Mouse (Mus musculus) forebrain, embryonic 11.5 days (tissue): ENCODE measurements around the gene Rpl24. TPM values are rescaled to one million over a fixed set of nuclear protein-coding genes. Genes with fewer than 3 reads are reported as not detected.
"Not testable (repeated sequence)": the region's sequence is repeated elsewhere in the genome, so short reads cannot be mapped to it uniquely, and the experiment has no call there.

Experiments used
- ATAC-seq: fragments of 200-750 bp; cut with Nextera tagmentation; replicated peaks from 2 replicates; pipeline ENCODE4 v1.8.0; 2017; ENCODE audit warnings: moderate TSS enrichment; ENCODE audit not compliant: low FRiP score
- DNase-seq: peaks from one replicate; pipeline ENCODE4 v3.0.0-alpha.2; 2017; ENCODE audit warnings: low spot score
- H3K27ac ChIP-seq: fragments of 300-500 bp; sonication (generic); 2 replicates; pipeline ENCODE4 v1.5.1; 2014; ENCODE audit warnings: low read depth, low read length
- H3K27me3 ChIP-seq: fragments of 300-500 bp; sonication (generic); 2 replicates; pipeline ENCODE4 v1.6.1; 2014; ENCODE audit warnings: mild to moderate bottlenecking, low read length, mixed read lengths; ENCODE audit not compliant: control insufficient read depth, insufficient read depth
- H3K36me3 ChIP-seq: fragments of 300-500 bp; sonication (generic); 2 replicates; pipeline ENCODE4 v1.6.1; 2014; ENCODE audit warnings: mild to moderate bottlenecking, low read length, moderate library complexity, mixed read lengths; ENCODE audit not compliant: control insufficient read depth, insufficient read depth
- H3K4me1 ChIP-seq: fragments of 300-500 bp; sonication (generic); replicated peaks from 2 replicates; pipeline ENCODE4 v1.6.1; 2014; ENCODE audit warnings: low read length, mixed read lengths; ENCODE audit not compliant: control insufficient read depth, insufficient read depth
- H3K4me2 ChIP-seq: fragments of 300-500 bp; sonication (generic); 2 replicates; pipeline ENCODE4 v1.6.1; 2014; ENCODE audit warnings: low read depth, mild to moderate bottlenecking, low read length, moderate library complexity, mixed read lengths; ENCODE audit not compliant: severe bottlenecking
- H3K4me3 ChIP-seq: fragments of 300-500 bp; sonication (generic); 2 replicates; pipeline ENCODE4 v1.5.1; 2014; ENCODE audit warnings: low read depth, low read length
- H3K9ac ChIP-seq: fragments of 300-500 bp; sonication (generic); 2 replicates; pipeline ENCODE4 v1.6.1; 2014; ENCODE audit warnings: low read length
- H3K9me3 ChIP-seq: fragments of 300-500 bp; sonication (generic); 2 replicates; pipeline ENCODE4 v1.6.1; 2016; ENCODE audit warnings: low read length, mixed read lengths; ENCODE audit not compliant: control insufficient read depth
- WGBS: fragments of 180-500 bp; shearing (Covaris S2); extraction: QIAGEN DNeasy Blood & Tissue Kit; methylation state at CpG from one replicate; pipeline ENCODE4 v1.1.7; 2014; 5-methylcytosine and 5-hydroxymethylcytosine counted together
- polyA plus RNA-seq: library from polyadenylated mRNA; unstranded; fragments of >200 nt; fragmentation: Nextera tagmentation; extraction: Ambion mirVana; gene quantifications from 2 replicates; pipeline ENCODE4 v1.2.1, GENCODE M21; 2014

Rpl24 gene
- polyA plus RNA-seq, 1 experiment from 2014 or later, result 776 TPM

DNA sequence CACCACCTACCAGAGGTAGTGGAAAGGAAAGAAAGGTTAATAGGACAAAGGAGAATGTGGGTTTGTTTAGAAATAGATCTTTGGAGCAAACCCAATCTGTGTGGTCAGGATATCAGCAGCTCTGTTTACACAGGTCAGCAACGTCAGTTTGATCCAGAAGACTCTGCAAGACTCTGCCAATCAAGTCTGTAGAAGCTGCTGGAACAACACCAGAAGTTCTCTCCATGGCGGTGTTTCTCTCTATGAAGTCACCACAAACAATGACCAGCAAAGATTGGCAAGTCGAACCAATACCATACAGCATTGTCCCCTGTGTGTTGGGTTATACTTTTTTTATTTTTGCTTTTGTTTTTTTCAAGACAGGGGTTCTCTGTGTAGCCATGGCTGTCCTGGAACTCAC is 18.8 kb upstream of the Rpl24 start:
- Histone ChIP-seq H3K4me3 (no peak overlapping the region), H3K27ac (no peak overlapping the region), H3K9me3 (no peaks in the 10 kb centered on the region), H3K9ac (no peak overlapping the region), H3K4me2 (no peak overlapping the region), H3K4me1 (no peaks in the 10 kb centered on the region), H3K36me3 (no peaks in the 10 kb centered on the region), H3K27me3 (no peaks in the 10 kb centered on the region)
- ATAC-seq, result no peak
- DNase-seq, result no peak
- WGBS, result 88% methylated on average over 3 of the region's 3 CpGs

DNA sequence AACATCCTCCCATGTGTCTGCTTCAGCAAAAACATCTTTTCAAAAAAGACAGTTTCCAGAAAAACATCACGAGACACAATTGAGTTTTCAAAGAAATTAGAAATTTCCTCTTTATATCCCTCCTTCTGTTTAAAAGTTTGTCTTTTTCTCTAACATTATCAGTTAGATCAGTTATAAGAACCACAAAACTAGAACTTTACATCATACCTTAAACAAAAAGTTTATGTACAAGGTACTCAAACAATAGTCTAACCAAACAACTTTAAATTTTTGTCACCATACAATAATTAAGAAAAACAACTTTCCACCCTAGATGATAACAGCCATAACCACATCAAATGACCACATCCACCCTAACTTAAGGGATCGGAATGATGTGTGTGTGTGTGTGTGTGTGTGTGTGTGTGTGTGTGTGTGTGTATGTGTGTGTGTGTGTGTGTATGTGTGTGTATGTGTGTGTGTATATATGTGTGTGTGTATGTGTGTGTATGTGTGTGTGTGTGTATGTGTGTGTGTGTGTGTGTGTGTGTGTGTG is 18.1 kb upstream of the Rpl24 start:
- H3K27me3 ChIP-seq, H3K36me3 ChIP-seq, DNase-seq, H3K4me1 ChIP-seq, H3K27ac ChIP-seq, ATAC-seq, H3K4me3 ChIP-seq, H3K9me3 ChIP-seq, H3K4me2 ChIP-seq, H3K9ac ChIP-seq: not testable (repeated sequence)
- WGBS, result 91% methylated on average over 2 of the region's 2 CpGs

DNA sequence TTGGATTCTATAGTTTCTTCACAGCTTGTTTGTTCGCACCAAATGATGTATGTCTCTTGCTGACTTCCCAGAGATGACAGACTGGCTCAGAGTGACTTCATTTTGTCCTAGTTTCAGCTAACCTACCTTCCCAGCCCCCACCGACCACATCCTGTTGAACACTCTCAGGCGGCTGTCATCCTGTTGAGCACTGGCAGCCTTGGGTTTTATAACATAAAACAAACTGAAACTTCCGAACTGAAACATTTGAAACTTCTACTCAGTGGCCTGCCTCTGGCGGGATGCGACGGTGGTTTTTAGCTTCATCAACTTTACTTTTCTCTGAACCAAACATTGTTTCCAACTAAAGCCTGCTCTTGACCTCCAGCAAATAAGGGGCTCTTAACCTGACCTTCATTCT is 17.1 kb upstream of the Rpl24 start:
- Histone ChIP-seq H3K9me3 (no peaks in the 10 kb centered on the region), H3K36me3 (no peaks in the 10 kb centered on the region), H3K4me2 (no peak overlapping the region), H3K27me3 (no peaks in the 10 kb centered on the region), H3K4me3 (no peak overlapping the region), H3K4me1 (no peaks in the 10 kb centered on the region), H3K9ac (no peak overlapping the region), H3K27ac (no peak overlapping the region)
- 72% methylated on average over 7 of the region's 7 CpGs for WGBS
- ATAC-seq (no peak), DNase-seq (no peak)

DNA sequence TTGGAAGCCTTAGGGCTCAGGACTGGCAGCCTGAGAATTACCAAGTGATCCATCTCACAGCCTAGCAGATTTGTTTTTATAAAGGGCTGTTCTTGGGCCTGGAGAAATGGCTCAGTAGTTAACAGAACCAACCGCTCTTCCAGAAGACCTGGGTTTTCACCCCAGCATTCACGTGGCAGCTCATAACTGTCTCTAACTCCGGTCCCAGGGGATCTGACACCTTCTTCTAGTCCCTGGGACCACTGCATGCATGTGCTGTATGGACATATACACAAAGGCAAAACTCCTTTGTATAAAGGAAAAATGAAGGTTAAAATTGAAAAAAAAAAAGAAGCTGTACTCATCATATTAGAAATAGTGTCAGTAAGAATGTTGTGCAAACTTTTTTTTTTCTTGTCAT is 15.6 kb upstream of the Rpl24 start:
- H3K9ac ChIP-seq, result no peak overlapping the region
- H3K27ac ChIP-seq, result no peak overlapping the region
- H3K9me3 ChIP-seq, result no peaks in the 10 kb centered on the region
- no peaks in the 10 kb centered on the region for H3K36me3 ChIP-seq
- no peak overlapping the region for H3K4me3 ChIP-seq
- DNase-seq (no peak), ATAC-seq (0 out of 2 replicates have a peak, but pooled peaks have one; percentile 24)
- 70% methylated on average over 3 of the region's 3 CpGs for WGBS
- no peak overlapping the region for H3K4me2 ChIP-seq
- no peaks in the 10 kb centered on the region for H3K27me3 ChIP-seq
- no peaks in the 10 kb centered on the region for H3K4me1 ChIP-seq

DNA sequence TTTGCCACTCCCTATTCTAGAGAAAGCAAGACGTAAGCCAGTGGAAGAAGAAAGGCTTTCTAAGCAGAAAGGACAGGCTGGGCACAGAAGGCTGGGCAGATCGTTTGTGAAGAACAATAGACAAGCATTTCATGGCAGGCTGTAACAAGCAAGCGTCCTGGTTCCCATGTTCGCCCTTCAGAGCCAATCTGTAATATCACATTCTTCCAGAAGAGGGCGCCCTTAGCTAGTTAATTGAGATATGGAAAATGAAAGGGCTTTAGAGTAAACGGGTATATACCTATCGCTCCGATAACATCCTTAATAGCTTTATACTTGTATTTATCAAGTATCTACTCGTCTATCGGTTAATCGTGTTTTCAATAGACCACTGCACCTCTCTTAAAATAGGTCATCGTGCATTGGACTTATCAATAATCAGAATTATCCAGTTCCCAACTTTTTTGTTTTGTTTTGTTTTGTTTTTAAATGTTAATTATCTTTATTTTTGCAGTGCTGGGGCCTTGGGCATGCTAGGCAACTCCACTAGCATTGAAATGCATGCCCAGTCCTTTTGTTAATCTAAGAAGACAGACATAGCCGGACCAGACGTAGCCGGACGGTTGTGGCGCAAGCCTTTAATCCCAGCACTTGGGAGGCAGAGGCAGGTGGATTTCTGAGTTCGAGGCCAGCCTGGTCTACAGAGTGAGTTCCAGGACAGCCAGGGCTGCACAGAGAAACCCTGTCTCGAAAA is 15.0 kb upstream of the Rpl24 start:
- Histone ChIP-seq H3K4me2 (no peak overlapping the region), H3K9ac (no peak overlapping the region), H3K36me3 (no peaks in the 10 kb centered on the region), H3K9me3 (no peaks in the 10 kb centered on the region), H3K27ac (no peak overlapping the region), H3K4me3 (no peak overlapping the region), H3K4me1 (no peaks in the 10 kb centered on the region), H3K27me3 (no peaks in the 10 kb centered on the region)
- peak; percentile 74 for ATAC-seq
- WGBS, result 45% methylated on average over 19 of the region's 19 CpGs
- DNase-seq, result peak; percentile 76

DNA sequence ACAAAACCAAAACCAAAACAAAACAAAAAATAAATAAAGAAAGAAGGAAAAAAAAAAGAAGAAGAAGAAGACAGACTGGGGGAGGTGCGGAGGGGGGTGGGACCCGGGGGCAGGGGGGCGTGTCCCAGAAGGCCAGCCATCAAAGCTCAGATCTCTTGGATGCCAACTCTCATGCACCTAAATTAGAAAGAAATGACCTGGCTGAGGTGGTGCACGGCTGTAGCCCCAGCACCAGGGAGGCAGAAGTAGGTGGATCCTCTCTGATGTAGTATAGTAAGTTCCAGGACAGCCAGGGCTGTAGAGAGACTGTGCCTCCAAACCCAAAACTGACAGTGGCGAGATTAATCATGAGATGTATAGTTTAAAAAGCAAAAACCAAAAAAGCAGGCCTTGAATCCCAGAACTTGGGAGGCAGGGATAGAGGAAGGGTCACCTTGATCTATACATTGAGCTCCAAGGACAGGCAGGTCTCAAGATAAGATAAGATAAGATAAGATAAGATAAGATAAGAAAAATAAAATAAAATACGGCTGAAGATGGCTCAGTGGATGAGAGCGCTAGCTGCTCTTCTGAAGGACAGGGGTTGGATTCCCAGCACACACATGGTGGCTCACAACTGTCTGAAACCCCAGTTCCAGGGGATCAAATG is 14.3 kb upstream of the Rpl24 start:
- H3K9ac ChIP-seq, result no peak overlapping the region
- ATAC-seq (0 out of 2 replicates have a peak, but pooled peaks have one; percentile 24), DNase-seq (no peak)
- H3K9me3 ChIP-seq, result no peaks in the 10 kb centered on the region
- H3K27ac ChIP-seq, result no peak overlapping the region
- H3K4me1 ChIP-seq, result no peaks in the 10 kb centered on the region
- no peaks in the 10 kb centered on the region for H3K27me3 ChIP-seq
- 73% methylated on average over 7 of the region's 7 CpGs for WGBS
- H3K4me3 ChIP-seq, result no peak overlapping the region
- H3K4me2 ChIP-seq, result no peak overlapping the region
- H3K36me3 ChIP-seq, result no peaks in the 10 kb centered on the region

DNA sequence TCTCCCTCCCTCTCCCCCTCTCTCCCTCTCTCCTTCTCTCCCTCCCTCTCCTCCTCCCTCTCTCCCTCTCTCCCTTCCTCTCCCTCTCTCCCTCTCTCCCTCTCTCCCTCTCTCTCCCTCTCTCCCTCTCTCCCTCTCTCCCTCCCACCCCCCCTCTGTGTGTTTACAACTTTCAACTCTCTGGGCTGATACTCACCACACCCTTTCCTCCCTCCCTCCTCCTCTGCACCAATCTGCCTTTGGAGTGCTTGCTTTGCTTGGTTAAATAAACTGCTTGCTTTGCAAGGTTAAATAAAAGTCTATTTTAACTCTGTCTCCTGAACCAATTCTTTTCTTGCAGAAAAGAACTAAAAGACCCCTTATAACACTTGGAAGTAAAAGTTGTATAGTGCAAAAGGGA is 13.3 kb upstream of the Rpl24 start:
- H3K4me2 ChIP-seq, result no peak overlapping the region
- no peak overlapping the region for H3K27ac ChIP-seq
- no peak for ATAC-seq
- H3K9ac ChIP-seq, result no peak overlapping the region
- no peak for DNase-seq
- no peaks in the 10 kb centered on the region for H3K27me3 ChIP-seq
- H3K9me3 ChIP-seq, result no peaks in the 10 kb centered on the region
- no peak overlapping the region for H3K4me3 ChIP-seq
- no peaks in the 10 kb centered on the region for H3K36me3 ChIP-seq
- H3K4me1 ChIP-seq, result no peaks in the 10 kb centered on the region

DNA sequence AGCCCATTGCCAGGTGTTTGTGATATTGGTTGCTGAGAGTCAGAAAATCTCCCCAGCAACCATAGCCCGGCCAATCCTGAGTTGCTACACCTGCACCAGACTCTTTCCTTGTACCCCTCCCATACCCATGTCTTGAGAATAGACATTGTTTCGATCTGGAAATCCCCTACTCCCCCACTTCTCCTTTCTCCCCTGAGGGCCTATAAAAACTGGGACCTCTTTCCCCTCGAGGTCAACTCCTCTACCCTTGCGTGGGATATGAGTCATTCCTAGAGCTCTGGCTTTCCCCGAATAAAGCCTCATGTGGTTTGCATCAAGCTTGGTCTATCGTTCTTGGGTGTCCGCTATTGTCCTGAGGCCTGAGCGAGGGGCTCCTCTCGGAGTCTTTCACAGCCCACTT is 11.9 kb upstream of the Rpl24 start:
- WGBS, result 91% methylated on average over 9 of the region's 9 CpGs
- H3K27me3 ChIP-seq, H3K27ac ChIP-seq, H3K36me3 ChIP-seq, DNase-seq, H3K4me2 ChIP-seq, ATAC-seq, H3K9me3 ChIP-seq, H3K9ac ChIP-seq, H3K4me1 ChIP-seq, H3K4me3 ChIP-seq: not testable (repeated sequence)

DNA sequence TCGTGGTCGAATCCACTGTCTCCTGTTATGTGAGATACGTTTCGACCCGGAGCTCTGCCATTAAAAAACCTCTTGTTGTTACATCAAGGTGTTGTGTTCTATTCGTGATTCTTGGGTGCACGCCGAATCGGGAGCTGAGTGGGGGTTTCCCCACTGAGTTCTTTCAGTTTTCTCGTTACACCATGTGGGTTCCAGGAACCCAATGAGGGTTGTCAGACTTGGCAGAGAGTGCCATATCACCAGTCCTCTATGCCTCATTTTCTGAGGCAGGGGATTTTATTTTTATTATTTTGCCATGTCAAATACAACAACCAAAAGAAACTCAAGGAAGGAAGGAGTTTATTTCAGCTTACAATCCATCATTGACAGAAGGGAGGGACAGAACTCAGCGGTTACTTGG is 3.0 kb upstream of the Rpl24 start:
- not testable (repeated sequence) for H3K4me3 ChIP-seq, H3K27ac ChIP-seq, H3K9me3 ChIP-seq, H3K36me3 ChIP-seq, H3K4me2 ChIP-seq, DNase-seq, H3K4me1 ChIP-seq, H3K27me3 ChIP-seq, ATAC-seq, H3K9ac ChIP-seq
- WGBS, result 92% methylated on average over 6 of the region's 11 CpGs
